Mouse (Mus musculus) myocyte (in vitro differentiated cells): ENCODE data around the gene Tarbp2.

ENCODE experiments used
- MYOG ChIP-seq, 3 experiments: IDR thresholded peaks; one replicate each; pipeline ENCODE4 v1.6.1; 2011; ENCODE audit warnings: control low read depth in 2 of 3, low read depth in 2 of 3, mild to moderate bottlenecking in 2 of 3; ENCODE audit not compliant: insufficient read length in 2 of 3, control insufficient read depth in 1 of 3, insufficient read depth in 1 of 3
- TCF12 ChIP-seq: IDR thresholded peaks from one replicate; pipeline ENCODE4 v1.6.1; 2011; ENCODE audit warnings: mild to moderate bottlenecking, control low read depth; ENCODE audit not compliant: poor library complexity, insufficient read depth, severe bottlenecking
- USF1 ChIP-seq: IDR thresholded peaks from one replicate; pipeline ENCODE4 v1.6.1; 2011; ENCODE audit warnings: low read depth, mild to moderate bottlenecking, control low read depth, moderate library complexity

DNA sequence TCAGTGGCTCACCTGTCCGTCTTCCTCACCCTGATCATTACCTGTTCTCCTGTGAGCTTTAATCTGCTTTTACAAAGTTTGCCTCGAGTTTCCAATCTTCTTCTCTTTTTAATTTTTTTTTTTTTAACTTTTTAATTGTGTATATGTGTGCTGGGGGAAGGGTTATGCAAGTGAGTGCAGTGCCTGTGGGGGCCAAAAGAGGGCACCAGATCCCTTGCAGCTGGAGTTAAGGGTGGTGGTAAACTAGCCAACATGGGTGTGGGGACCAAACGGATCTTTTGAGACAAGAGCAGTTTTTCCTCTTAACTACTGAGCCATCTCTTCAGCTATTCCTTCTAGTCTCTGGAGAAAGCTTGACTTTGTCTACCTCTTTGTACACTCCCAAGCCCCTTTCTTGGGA, 9.9 kb downstream of the Tarbp2 start:
- TF ChIP-seq TCF12 (no peak), USF1 (no peak), MYOG (IDR thresholded peaks at IDR 0.05; ENCODE audit: control insufficient read depth in 1 of 3, insufficient read depth in 1 of 3, insufficient read length in 2 of 3, low read depth in 2 of 3) (no peak)
